Mouse (Mus musculus): ENCODE measurements around the gene Cit. TPM values are rescaled to one million over a fixed set of nuclear protein-coding genes. Genes with fewer than 3 reads are reported as not detected.
A peak's percentile ranks its signal among the peaks of the same experiment; 100 is the strongest.

Cit gene
- polyA plus RNA-seq, 1 experiment from 2014 or later: 19.9 TPM

GRCm38 (mm10) chr5:116006324-116007099 is 161.4 kb downstream of the Cit start:
- no peak for DNase-seq (ENCODE audit: low spot score)

- no peak for DNase-seq (ENCODE audit: low spot score)
These were observed 162.6 kb downstream of the Cit start for GRCm38 (mm10) chr5:116007723-116008122.

- no peak for DNase-seq (ENCODE audit: low spot score)
These were observed 164.2 kb downstream of the Cit start for GRCm38 (mm10) chr5:116009091-116009851.

GRCm38 (mm10) chr5:116009884-116010627 is 165.0 kb downstream of the Cit start:
- no peak for DNase-seq (ENCODE audit: low spot score)

GRCm38 (mm10) chr5:116011700-116012099 is 166.6 kb downstream of the Cit start:
- no peak for DNase-seq (ENCODE audit: low spot score)

- DNase-seq (ENCODE audit: low spot score): no peak
These were observed 167.4 kb downstream of the Cit start for GRCm38 (mm10) chr5:116012503-116012902.

GRCm38 (mm10) chr5:116013821-116014220 is 168.7 kb downstream of the Cit start:
- no peak for DNase-seq (ENCODE audit: low spot score)

GRCm38 (mm10) chr5:116014237-116014636 is 169.2 kb downstream of the Cit start:
- no peak for DNase-seq (ENCODE audit: low spot score)

- no peak for DNase-seq (ENCODE audit: low spot score)
These were observed 171.5 kb downstream of the Cit start for GRCm38 (mm10) chr5:116016542-116016941.

GRCm38 (mm10) chr5:116017391-116017790 is 172.3 kb downstream of the Cit start:
- DNase-seq (ENCODE audit: low spot score): no peak

- no peak for DNase-seq (ENCODE audit: low spot score)
These were observed 173.1 kb downstream of the Cit start for GRCm38 (mm10) chr5:116018196-116018595.

GRCm38 (mm10) chr5:116018784-116019183 is 173.7 kb downstream of the Cit start:
- peak; percentile 10 for DNase-seq (ENCODE audit: low spot score)

GRCm38 (mm10) chr5:116019371-116019770 is 174.3 kb downstream of the Cit start:
- DNase-seq (ENCODE audit: low spot score): no peak

GRCm38 (mm10) chr5:116021552-116021951 is 176.5 kb downstream of the Cit start:
- no peak for DNase-seq (ENCODE audit: low spot score)

GRCm38 (mm10) chr5:116022131-116022530 is 177.1 kb downstream of the Cit start:
- no peak for DNase-seq (ENCODE audit: low spot score)

GRCm38 (mm10) chr5:116022658-116023200 is 177.7 kb downstream of the Cit start:
- no peak for DNase-seq (ENCODE audit: low spot score)

- no peak for DNase-seq (ENCODE audit: low spot score)
These were observed 178.2 kb downstream of the Cit start for GRCm38 (mm10) chr5:116023251-116023661.

GRCm38 (mm10) chr5:116023821-116024284 is 178.8 kb downstream of the Cit start:
- no peak for DNase-seq (ENCODE audit: low spot score)

GRCm38 (mm10) chr5:116024327-116024739 is 179.3 kb downstream of the Cit start, which contains the start of gene Prkab1:
TSS of gene Prkab1 (minus strand) at chr5:116024508.
- DNase-seq (ENCODE audit: low spot score): peak; percentile 96

- no peak for DNase-seq (ENCODE audit: low spot score)
These were observed 181.0 kb downstream of the Cit start for GRCm38 (mm10) chr5:116026107-116026506.

GRCm38 (mm10) chr5:116026561-116026960 is 181.5 kb downstream of the Cit start:
- DNase-seq (ENCODE audit: low spot score): no peak

Measured in thymus, postnatal 0 days (tissue).